Mouse (Mus musculus): ENCODE data around the gene Gm8871. TPM values are rescaled to one million over a fixed set of nuclear protein-coding genes. Genes with fewer than 3 reads are reported as not detected.
"Not testable (repeated sequence)": the region's sequence is repeated elsewhere in the genome, so short reads cannot be mapped to it uniquely, and the experiment has no call there.

Gm8871 gene
- total RNA-seq (2014; fragmentation: Nextera tagmentation) (not detected in 2 replicates), total RNA-seq (2017) (not detected in 2 replicates)

DNA sequence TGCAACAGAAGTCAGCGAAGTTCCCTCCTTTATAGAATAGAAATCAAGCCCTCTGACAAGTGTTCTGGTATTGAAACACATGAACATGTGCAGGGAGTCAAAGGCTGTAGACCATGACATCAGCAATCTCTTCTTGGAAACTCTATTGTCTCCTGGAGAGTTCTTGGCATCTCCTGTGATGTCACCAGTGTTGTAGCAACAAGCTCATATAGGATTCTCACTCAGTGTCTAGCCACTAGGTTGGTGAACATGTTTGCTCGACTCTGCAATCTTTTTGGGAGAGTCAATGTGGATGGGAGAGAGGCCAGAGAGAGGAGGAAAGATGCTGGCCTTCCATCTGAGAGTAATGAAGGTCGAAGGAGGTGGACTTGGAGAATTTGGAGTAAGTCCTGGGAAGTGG lies at the start of gene Gm8871, which contains the start of gene Gm8857:
Gene Gm8871 (plus strand): TSS at position 301 of the 400 bp plus-strand sequence.
Gene Gm8857 (plus strand): TSS at position 303 of the 400 bp plus-strand sequence.
- not testable (repeated sequence) for ATAC-seq (replicated peaks; ENCODE audit: poor library complexity, severe bottlenecking)

DNA sequence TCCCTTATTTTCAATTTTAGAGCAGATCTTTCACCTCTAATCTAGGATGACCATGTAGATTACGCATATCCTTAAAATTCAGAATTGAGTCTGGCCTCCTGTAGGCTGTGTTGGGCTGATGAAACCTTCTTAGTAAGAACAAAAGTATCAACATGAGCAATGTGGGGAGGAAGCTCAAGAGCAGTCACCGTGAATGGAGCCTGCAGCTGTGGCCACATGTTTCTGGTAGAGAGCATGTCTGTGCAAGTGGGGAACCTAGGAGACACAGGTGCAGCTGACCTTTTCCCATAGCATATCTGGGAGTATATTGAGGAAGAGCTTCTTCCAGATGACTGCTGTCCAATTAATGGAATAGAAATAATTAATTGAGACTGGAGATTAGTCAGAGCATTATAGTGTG lies 5.9 kb downstream of the Gm8871 start:
- ATAC-seq (replicated peaks; ENCODE audit: poor library complexity, severe bottlenecking): not testable (repeated sequence)

DNA sequence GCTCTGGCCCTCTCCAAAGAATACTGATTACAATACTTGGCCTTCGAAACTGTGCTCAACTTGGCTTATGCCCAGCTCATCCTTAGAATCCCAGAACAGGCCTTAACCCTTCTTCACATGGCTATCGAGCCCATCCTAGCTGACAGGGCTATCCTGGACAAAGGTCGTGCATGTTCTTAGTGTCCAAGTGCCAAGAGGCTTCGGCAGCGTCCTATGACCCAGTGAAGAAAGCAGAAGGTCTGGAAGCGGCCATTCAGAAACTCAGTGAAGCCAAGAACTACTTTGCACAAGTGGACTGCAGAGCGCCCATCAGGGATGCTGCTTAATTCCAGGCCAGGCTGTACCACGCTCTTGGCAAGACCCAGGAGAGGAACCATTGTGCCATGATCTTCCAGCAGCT lies 10.5 kb downstream of the Gm8871 start:
- not testable (repeated sequence) for ATAC-seq (replicated peaks; ENCODE audit: poor library complexity, severe bottlenecking)

Other genes with a start within 250 kb of the Gm8871 start
- not detected in 2 replicates for gene Gm8857, start within 50 bp of the Gm8871 start, total RNA-seq (2014; fragmentation: Nextera tagmentation)
- gene Gm8857, start within 50 bp of the Gm8871 start, total RNA-seq (2017): not detected in 2 replicates
- gene Gm8879, start 179.8 kb downstream of the Gm8871 start, total RNA-seq (2014; fragmentation: Nextera tagmentation): not detected in 2 replicates
- gene Gm8879, start 179.8 kb downstream of the Gm8871 start, total RNA-seq (2017): not detected in 2 replicates
- not detected in 2 replicates for gene Gm5861, start 235.3 kb downstream of the Gm8871 start, total RNA-seq (2014; fragmentation: Nextera tagmentation)
- gene Gm5861, start 235.3 kb downstream of the Gm8871 start, total RNA-seq (2017): not detected in 2 replicates

Measured in granulocyte monocyte progenitor cell, adult 5-6 weeks (primary cell).